Mouse (Mus musculus) hindbrain, embryonic 11.5 days (tissue): ENCODE results near the gene Pdcd4. TPM values are rescaled to one million over a fixed set of nuclear protein-coding genes. Genes with fewer than 3 reads are reported as not detected.

Experiments
- ATAC-seq: fragments of 200-750 bp; cut with Nextera tagmentation; 2 replicates; pipeline ENCODE4 v1.8.0; 2017; ENCODE audit warnings: mild to moderate bottlenecking, moderate TSS enrichment, moderate library complexity; ENCODE audit not compliant: low FRiP score
- DNase-seq: peaks from one replicate; pipeline ENCODE4 v3.0.0-alpha.2; 2015; ENCODE audit warnings: low spot score
- H3K27ac ChIP-seq: fragments of 300-500 bp; sonication (generic); 2 replicates; pipeline ENCODE4 v1.5.1; 2014; ENCODE audit warnings: mild to moderate bottlenecking, low read depth, low read length
- H3K27me3 ChIP-seq: fragments of 300-500 bp; sonication (generic); 2 replicates; pipeline ENCODE4 v1.6.1; 2014; ENCODE audit warnings: mild to moderate bottlenecking, low read length, moderate library complexity, mixed read lengths; ENCODE audit not compliant: control insufficient read depth, insufficient read depth
- H3K36me3 ChIP-seq: fragments of 300-500 bp; sonication (generic); 2 replicates; pipeline ENCODE4 v1.6.1; 2014; ENCODE audit warnings: mild to moderate bottlenecking, low read length, moderate library complexity, mixed read lengths; ENCODE audit not compliant: control insufficient read depth, insufficient read depth
- H3K4me1 ChIP-seq: fragments of 300-500 bp; sonication (generic); replicated peaks from 2 replicates; pipeline ENCODE4 v1.6.1; 2014; ENCODE audit warnings: low read length, mixed read lengths; ENCODE audit not compliant: control insufficient read depth, insufficient read depth
- H3K4me2 ChIP-seq: fragments of 300-500 bp; sonication (generic); replicated peaks from 2 replicates; pipeline ENCODE4 v1.6.1; 2014; ENCODE audit warnings: mild to moderate bottlenecking, low read depth, low read length
- H3K4me3 ChIP-seq: fragments of 300-500 bp; sonication (generic); 2 replicates; pipeline ENCODE4 v1.5.1; 2014; ENCODE audit warnings: low read depth, low read length
- H3K9ac ChIP-seq: fragments of 300-500 bp; sonication (generic); 2 replicates; pipeline ENCODE4 v1.6.1; 2014; ENCODE audit warnings: low read depth, low read length
- H3K9me3 ChIP-seq: fragments of 300-500 bp; sonication (generic); 2 replicates; pipeline ENCODE4 v1.6.1; 2016; ENCODE audit warnings: low read length; ENCODE audit not compliant: control insufficient read depth
- WGBS: fragments of 180-500 bp; shearing (Covaris S2); extraction: QIAGEN DNeasy Blood & Tissue Kit; methylation state at CpG from one replicate; pipeline ENCODE4 v1.1.7; 2014; 5-methylcytosine and 5-hydroxymethylcytosine counted together
- polyA plus RNA-seq: library from polyadenylated mRNA; unstranded; fragments of >200 nt; fragmentation: Nextera tagmentation; extraction: Ambion mirVana; gene quantifications from 2 replicates; pipeline ENCODE4 v1.2.1, GENCODE M21; 2014

The Pdcd4 gene
- polyA plus RNA-seq, 1 experiment from 2014 or later: 82.4 TPM

DNA sequence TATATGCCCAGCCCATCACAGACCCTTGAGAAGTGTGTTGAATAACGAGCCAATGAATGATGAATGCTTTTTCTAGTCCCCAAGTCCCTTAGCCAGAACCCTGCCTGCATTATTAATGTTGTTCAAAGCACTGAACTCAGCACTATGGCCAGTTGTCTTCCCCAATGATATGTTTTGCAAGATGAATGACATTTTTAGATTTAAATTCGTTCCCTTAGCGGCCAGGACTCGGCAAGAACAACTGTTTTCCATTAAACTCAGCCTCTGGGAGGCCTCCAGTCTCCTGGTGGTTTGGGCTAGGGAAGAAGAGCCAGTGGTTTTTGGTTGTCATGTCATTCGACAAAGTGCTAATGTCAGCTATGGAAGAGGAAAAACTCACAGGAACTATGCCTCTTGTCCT, 10.2 kb upstream of the Pdcd4 start:
- Histone ChIP-seq H3K4me3 (no peak overlapping the region), H3K4me2 (no peak overlapping the region), H3K9me3 (no peaks in the 10 kb centered on the region), H3K9ac (no peak overlapping the region), H3K4me1 (no peaks in the 10 kb centered on the region), H3K27me3 (no peaks in the 10 kb centered on the region), H3K27ac (no peak overlapping the region), H3K36me3 (no peaks in the 10 kb centered on the region)
- no peak for ATAC-seq
- 56% methylated on average over 5 of the region's 5 CpGs for WGBS
- no peak for DNase-seq

DNA sequence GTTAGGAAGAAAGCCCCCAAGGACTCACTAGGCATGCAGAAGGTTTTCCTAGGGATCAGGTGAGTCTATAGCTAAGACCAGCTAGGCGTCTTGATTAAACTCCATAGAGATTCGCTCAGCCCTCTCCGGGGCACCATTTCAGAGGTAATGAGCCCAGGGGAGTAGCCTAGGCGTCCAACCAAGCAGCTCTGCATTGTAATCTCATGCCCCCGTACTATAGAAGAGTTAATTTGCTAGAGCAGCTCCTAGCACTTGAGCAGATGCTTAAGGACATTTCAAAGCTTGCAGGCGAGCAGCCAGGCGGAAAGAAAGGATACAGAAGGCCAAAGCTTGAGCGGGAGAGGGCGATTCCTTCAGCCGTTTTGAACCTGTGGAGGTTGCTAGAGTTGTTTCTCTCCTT, 6.6 kb upstream of the Pdcd4 start:
- Histone ChIP-seq H3K4me2 (no peak overlapping the region), H3K9me3 (no peaks in the 10 kb centered on the region), H3K27ac (no peak overlapping the region), H3K9ac (no peak overlapping the region), H3K27me3 (no peaks in the 10 kb centered on the region), H3K36me3 (no peaks in the 10 kb centered on the region), H3K4me1 (no peaks in the 10 kb centered on the region), H3K4me3 (no peak overlapping the region)
- 50% methylated on average over 10 of the region's 10 CpGs for WGBS
- no peak for DNase-seq
- no peak for ATAC-seq

DNA sequence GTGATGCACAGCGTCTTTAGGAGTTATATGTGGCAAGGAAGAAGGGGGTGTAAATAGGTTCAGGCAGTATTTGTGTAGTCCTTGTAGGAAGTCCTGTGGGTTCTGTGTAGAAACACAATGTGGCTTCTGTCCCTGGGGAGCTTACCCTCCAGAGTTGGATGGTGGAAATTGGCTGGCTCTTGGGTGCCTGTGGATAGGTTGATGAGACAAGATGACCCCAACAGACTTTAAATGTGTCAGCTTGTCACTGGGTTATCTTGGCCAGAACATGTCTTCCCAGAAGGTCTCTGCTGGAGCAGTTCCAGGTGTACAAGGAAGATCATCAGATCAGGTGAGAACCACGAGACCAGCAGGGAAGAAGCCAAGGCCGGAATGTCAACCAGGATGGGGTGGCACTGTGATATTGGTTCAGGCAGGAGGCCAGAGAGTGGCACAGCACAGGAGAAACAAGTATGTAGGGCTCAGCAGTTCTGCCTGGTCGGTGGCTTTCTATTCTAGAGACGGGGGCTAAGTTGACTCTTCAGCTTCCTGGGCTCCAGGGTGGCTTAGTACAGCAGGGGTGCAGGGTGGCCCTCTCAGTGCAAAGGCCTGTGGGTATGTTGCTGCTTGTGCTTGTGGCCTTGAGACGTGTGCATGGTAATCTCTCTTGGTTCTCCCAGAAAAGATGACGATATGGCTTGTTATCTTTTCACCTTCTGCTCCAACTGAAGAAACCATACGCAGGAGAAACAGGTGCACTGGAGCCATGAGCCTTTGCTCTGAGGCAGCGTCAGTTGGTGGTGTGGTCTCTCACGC, 5.3 kb upstream of the Pdcd4 start:
- no peak for ATAC-seq
- no peaks in the 10 kb centered on the region for H3K27me3 ChIP-seq
- 94% methylated on average over 10 of the region's 10 CpGs for WGBS
- no peaks in the 10 kb centered on the region for H3K36me3 ChIP-seq
- H3K9me3 ChIP-seq: no peaks in the 10 kb centered on the region
- H3K4me1 ChIP-seq: no peaks in the 10 kb centered on the region
- H3K27ac ChIP-seq: no peak overlapping the region
- no peak for DNase-seq
- H3K4me2 ChIP-seq: no peak overlapping the region
- H3K9ac ChIP-seq: no peak overlapping the region
- H3K4me3 ChIP-seq: no peak overlapping the region

DNA sequence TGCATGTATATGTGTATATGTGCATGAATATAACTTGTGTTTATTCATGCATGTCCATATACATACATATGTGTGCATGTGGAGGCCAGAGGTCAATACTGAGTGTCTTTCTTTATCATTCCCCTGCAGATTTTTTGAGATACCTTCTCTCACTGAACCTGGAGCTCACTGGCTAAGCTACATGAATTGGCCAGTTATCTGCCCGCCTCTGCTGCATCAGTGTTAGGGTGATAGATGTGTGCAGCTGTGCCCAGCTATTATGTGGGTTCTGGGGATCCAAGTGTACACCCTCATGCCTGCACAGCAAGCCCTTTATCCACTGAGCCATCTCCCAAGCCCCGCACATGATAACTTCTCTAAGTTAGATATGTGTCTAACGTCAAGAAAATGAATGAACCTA, 4.2 kb upstream of the Pdcd4 start:
- Histone ChIP-seq H3K36me3 (no peaks in the 10 kb centered on the region), H3K27ac (no peak overlapping the region), H3K4me3 (no peak overlapping the region), H3K27me3 (no peaks in the 10 kb centered on the region), H3K9me3 (no peaks in the 10 kb centered on the region), H3K4me2 (no peak overlapping the region), H3K9ac (no peak overlapping the region), H3K4me1 (no peaks in the 10 kb centered on the region)
- ATAC-seq (no peak), DNase-seq (no peak)
- WGBS: 88% methylated on average over 3 of the region's 3 CpGs

DNA sequence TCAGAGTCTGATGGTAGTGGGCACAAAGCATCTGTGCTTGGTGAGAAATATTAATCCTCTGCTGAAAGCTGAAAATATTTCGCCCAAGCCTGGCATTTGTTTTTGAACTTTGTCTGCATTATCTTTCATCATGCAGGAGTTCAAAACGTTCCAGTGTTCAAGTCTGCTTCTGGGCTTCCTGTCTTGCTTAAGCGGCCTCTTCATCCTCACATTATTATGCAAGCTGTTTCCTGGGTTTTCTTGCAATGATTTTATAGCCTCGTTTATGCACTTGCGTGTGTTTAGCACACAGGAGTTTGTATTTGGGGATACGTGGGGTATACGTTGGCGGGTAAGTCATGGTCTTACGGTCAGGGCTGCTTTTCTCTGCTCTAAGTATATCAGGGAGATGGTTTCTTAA, 3.7 kb upstream of the Pdcd4 start:
- WGBS: 88% methylated on average over 9 of the region's 9 CpGs
- Histone ChIP-seq H3K4me1 (no peaks in the 10 kb centered on the region), H3K4me3 (no peak overlapping the region), H3K36me3 (no peaks in the 10 kb centered on the region), H3K9ac (no peak overlapping the region), H3K9me3 (no peaks in the 10 kb centered on the region), H3K27ac (no peak overlapping the region), H3K4me2 (no peak overlapping the region), H3K27me3 (no peaks in the 10 kb centered on the region)
- DNase-seq (no peak), ATAC-seq (no peak)

DNA sequence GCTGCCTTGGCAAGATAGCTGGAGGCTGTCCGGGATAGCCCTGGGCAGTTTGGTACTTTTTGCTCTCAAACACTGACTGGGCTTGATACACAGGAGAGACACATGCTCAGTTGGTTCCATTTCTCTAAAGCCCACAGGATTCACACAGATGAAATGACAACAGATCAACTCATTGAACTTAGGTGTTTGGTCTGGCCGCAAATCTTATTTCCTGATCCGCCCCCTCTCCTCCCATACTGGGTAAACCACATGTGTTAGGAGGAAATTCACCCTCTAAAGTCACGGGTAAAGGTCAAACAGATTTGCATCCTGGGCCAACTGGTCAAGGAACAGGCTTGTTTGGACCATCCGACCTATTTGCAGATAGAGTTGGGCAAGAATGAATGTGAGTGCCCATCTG, 2.5 kb upstream of the Pdcd4 start:
- 85% methylated on average over 5 of the region's 5 CpGs for WGBS
- Histone ChIP-seq H3K9me3 (no peaks in the 10 kb centered on the region), H3K36me3 (no peaks in the 10 kb centered on the region), H3K9ac (no peak overlapping the region), H3K4me2 (no peak overlapping the region), H3K27ac (no peak overlapping the region), H3K27me3 (no peaks in the 10 kb centered on the region), H3K4me3 (no peak overlapping the region), H3K4me1 (no peaks in the 10 kb centered on the region)
- no peak for ATAC-seq
- DNase-seq: no peak

DNA sequence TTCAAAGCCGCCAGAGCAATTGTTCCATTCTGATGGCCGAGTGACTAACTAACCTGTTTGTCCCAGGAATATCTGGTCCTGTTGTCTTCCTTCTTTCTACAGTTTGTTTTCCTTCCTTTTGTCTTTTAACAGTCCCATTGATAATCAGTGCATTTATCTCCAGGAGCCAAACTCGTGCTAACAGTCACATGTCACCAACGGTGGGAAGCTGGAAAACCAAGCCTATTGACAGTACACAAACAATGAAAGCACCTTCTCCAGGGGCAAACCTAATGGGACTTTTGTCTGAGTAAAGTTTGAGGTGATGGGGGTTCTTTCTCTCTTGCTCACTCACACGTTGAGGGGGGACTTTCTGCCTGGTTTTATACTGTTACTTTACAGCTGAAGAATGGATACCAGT, 1.8 kb upstream of the Pdcd4 start:
- DNase-seq: no peak
- Histone ChIP-seq H3K27ac (no peak overlapping the region), H3K27me3 (no peaks in the 10 kb centered on the region), H3K4me2 (no peak overlapping the region), H3K9ac (no peak overlapping the region), H3K4me1 (no peaks in the 10 kb centered on the region), H3K9me3 (no peaks in the 10 kb centered on the region), H3K36me3 (no peaks in the 10 kb centered on the region), H3K4me3 (no peak overlapping the region)
- no peak for ATAC-seq
- WGBS: 53% methylated on average over 5 of the region's 5 CpGs

DNA sequence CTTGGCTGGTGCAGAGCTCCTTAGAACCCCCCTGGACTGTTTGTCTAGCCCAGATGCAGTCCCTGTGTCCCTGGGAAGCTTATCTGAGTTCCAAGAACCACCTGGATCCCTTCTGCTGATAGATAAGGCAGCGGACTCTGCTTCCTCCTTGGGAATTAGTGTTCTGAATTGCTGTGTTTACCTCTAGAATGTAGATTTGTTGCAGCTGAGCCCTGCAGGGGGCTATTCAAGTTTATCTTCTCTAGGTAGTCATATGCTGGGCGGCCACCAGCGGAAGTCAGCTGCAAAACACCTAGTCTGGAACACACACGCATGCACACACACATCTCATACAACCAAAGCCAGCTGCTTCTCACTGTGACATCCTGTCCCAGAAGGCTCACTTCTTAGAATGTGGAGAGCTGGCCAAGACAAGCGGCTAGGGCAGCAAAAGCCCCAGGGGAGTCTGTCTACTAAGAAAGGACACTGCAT, 1.2 kb upstream of the Pdcd4 start:
- 72% methylated on average over 5 of the region's 5 CpGs for WGBS
- DNase-seq (no peak), ATAC-seq (no peak)
- Histone ChIP-seq H3K9ac (no peak overlapping the region), H3K4me3 (no peak overlapping the region), H3K27me3 (no peaks in the 10 kb centered on the region), H3K9me3 (no peaks in the 10 kb centered on the region), H3K27ac (no peak overlapping the region), H3K4me2 (no peak overlapping the region), H3K4me1 (no peaks in the 10 kb centered on the region), H3K36me3 (no peaks in the 10 kb centered on the region)

DNA sequence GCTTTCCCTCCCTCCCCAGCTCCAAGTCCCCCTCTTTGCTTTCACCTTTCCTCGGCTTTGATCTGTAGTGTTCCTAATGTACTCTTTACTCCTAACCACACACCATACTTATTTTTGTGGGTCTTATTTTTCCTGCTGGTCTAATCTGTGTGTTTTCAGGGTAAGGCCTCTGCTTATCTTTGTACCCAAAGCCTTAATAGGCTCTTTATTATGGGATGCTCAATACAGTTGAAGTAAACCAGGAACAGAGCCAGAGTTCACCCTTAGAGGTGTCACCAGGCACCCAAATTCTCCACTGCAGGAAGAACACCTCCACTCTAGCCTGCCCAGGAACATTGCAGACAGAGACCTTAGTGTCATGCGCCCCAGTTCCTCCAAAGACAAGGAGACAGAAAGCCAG, 462 bp upstream of the Pdcd4 start:
- Histone ChIP-seq H3K4me3 (no peak overlapping the region), H3K36me3 (no peaks in the 10 kb centered on the region), H3K27me3 (no peaks in the 10 kb centered on the region), H3K4me2 (no peak overlapping the region), H3K27ac (no peak overlapping the region), H3K9ac (no peak overlapping the region), H3K4me1 (no peaks in the 10 kb centered on the region), H3K9me3 (no peaks in the 10 kb centered on the region)
- WGBS: 90% methylated on average over 2 of the region's 2 CpGs
- ATAC-seq (no peak), DNase-seq (no peak)
